Mouse (Mus musculus) inflammation-experienced regulatory T-cells, adult 6 months (primary cell): ENCODE data around the gene Olfr1204. TPM values are rescaled to one million over a fixed set of nuclear protein-coding genes. Genes with fewer than 3 reads are reported as not detected.

ENCODE experiments used
- ATAC-seq: one replicate; pipeline ENCODE4 v1.8.0; 2017
- polyA plus RNA-seq, 3 experiments: library from polyadenylated mRNA; unstranded; fragments of 100-300 nt; shearing (Covaris generic); gene quantifications; one replicate each; pipeline ENCODE4 v1.2.1; 2017

The Olfr1204 gene
- not detected for polyA plus RNA-seq

DNA sequence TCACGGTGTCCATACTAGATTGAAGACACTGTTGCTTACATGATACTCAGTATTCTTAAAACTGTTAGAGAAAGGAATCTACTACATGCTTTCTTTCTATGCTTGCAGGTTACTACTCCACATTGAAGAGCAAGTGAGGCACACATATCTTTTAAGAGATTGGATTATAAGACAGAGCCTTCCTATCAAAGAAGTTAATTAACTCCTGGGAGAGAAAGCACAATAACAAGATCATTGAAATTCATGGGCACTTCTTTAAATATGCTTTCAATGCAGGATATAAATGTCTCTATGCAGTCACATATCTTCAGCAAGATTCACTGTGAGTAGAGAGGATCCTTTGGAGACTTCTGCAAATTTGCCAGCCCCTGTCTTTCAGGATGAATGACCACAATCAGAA is at the start of gene Olfr1204:
Gene Olfr1204 (plus strand): TSS at position 301 of the 400 bp plus-strand sequence.
- ATAC-seq, result no peak

DNA sequence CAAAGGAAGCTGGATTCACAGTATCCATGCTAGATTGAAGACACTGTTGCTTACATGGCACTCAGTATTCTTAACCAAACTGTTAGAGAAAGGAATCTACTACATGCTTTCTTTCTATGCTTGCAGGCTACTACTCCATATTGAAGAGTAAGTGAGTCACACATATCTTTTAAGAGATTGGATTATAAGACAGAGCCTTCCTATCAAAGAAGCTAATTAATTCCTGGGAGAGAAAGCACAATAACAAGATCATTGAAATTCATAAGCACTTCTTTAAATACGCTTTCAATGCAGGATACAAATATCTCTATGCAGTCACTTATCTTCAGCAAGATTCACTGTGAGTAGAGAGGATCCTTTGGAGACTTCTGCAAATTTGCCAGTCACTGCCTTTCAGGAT is 34.9 kb upstream of the Olfr1204 start, which contains the start of gene Olfr1202:
Gene Olfr1202 (plus strand): TSS at position 301 of the 400 bp plus-strand sequence.
- no peak for ATAC-seq

DNA sequence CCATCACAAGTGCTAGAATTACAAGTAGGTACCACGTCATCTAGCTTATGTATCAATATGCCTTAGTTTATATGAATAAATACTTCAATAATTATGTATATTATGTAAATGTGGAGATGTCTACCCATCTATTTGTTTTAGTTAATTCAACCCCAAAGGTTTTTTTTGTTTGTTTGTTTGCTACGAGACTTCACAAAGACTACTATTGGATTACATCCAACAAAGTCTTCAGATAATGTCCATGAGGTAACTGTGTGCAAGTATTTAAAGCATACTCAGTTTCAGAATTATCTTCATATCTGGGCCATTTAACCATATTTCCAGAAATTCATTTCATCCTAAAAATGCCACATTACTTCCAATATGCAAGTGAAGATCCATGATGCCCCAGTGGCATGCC is 19.7 kb upstream of the Olfr1204 start, which contains the start of gene Olfr1205:
Gene Olfr1205 (plus strand): TSS at position 301 of the 400 bp plus-strand sequence.
- no peak for ATAC-seq

DNA sequence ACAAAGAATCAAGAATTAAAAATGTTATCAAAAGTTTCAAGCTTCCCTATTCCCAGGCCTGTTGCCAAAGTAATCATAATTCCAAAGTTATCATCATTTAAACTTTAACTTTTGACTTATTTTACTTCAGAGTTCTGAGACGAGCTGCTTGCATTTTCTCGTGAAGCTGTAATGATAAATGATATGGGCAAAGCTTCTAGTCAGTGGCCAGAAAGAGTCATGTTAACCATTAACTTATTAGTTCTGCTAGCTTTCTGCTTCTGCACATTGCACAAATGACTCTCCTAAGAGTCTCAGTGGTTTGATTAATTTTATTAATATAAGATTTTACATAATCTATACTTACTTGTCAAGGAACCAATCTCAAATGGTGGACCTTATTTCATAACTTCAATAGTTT is 10.6 kb upstream of the Olfr1204 start:
- ATAC-seq, result no peak

DNA sequence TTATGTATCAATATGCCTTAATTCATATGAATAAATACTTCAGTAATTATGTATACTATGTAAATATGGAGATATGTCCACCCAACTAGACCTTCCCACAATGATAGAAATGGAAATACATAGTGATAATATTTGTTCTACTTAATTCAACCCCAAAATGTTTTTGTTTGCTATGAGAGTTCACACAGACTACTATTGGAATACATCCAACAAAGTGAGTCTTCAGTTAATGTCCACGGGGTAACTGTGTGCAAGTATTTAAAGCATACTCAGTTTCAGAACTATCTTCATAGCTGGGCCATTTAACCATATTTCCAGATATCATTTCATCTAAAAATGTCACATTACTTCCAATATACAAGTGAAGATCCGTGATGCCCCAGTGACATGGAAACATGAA is 13.8 kb downstream of the Olfr1204 start, which contains the start of gene Olfr1206:
Gene Olfr1206 (plus strand): TSS at position 301 of the 400 bp plus-strand sequence.
- no peak for ATAC-seq

DNA sequence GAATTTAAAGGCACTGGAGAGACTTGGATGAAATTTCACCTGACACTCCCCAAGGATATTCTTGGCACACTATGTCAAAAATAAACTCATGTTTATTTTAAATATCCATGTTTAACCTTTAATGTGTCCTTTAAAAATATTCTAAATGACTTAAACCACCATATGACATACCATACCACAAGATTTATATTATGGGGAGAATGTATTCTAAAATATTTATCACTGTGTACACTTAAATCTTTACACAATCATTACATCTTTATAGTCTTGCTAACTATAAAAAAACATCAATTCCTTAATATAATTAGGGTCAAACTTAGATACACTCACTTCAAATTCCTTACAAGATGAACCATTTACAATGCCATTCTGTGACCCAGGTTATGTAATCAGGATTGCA is 53.1 kb downstream of the Olfr1204 start, which contains the start of gene Olfr1208:
Gene Olfr1208 (minus strand): TSS at position 101 of the 400 bp plus-strand sequence.
- ATAC-seq, result no peak

Other genes with a start within 250 kb of the Olfr1204 start
- gene Olfr1191-ps1, start 208.8 kb upstream of the Olfr1204 start, polyA plus RNA-seq, result not detected
- gene Olfr1192-ps1, start 200.8 kb upstream of the Olfr1204 start, polyA plus RNA-seq, result under 1 TPM in 1 of 3 experiments, not detected in 2; 0.08 TPM
- gene Olfr1193, start 173.7 kb upstream of the Olfr1204 start, polyA plus RNA-seq, result not detected
- gene Olfr1195, start 160.1 kb upstream of the Olfr1204 start, polyA plus RNA-seq, result under 1 TPM in 1 of 3 experiments, not detected in 2; 0.14 TPM
- gene Olfr1196, start 144.7 kb upstream of the Olfr1204 start, polyA plus RNA-seq, result not detected
- gene Olfr1197, start 116.9 kb upstream of the Olfr1204 start, polyA plus RNA-seq, result not detected
- gene Olfr1198, start 97.9 kb upstream of the Olfr1204 start, polyA plus RNA-seq, result not detected
- gene Olfr1199, start 88.8 kb upstream of the Olfr1204 start, polyA plus RNA-seq, result not detected
- gene Olfr1200, start 78.8 kb upstream of the Olfr1204 start, polyA plus RNA-seq, result not detected
- gene Olfr1201, start 56.3 kb upstream of the Olfr1204 start, polyA plus RNA-seq, result not detected
- gene Olfr1202, start 34.8 kb upstream of the Olfr1204 start, polyA plus RNA-seq, result not detected
- gene Olfr1205, start 19.6 kb upstream of the Olfr1204 start, polyA plus RNA-seq, result not detected
- under 1 TPM in 1 of 3 experiments, not detected in 2; 0.62 TPM for gene Olfr1206, start 13.9 kb downstream of the Olfr1204 start, polyA plus RNA-seq
- not detected for gene Olfr1208, start 53.0 kb downstream of the Olfr1204 start, polyA plus RNA-seq
- not detected for gene Olfr1209, start 65.9 kb downstream of the Olfr1204 start, polyA plus RNA-seq
- gene Olfr1211, start 88.8 kb downstream of the Olfr1204 start, polyA plus RNA-seq, result not detected
- gene Olfr1212, start 104.7 kb downstream of the Olfr1204 start, polyA plus RNA-seq, result not detected
- not detected for gene Gm13762, start 131.0 kb downstream of the Olfr1204 start, polyA plus RNA-seq
- gene Olfr1214, start 143.4 kb downstream of the Olfr1204 start, polyA plus RNA-seq, result not detected
- not detected for gene Olfr1215, start 157.7 kb downstream of the Olfr1204 start, polyA plus RNA-seq
- not detected for gene Olfr1216, start 169.0 kb downstream of the Olfr1204 start, polyA plus RNA-seq
- gene Olfr1217, start 182.8 kb downstream of the Olfr1204 start, polyA plus RNA-seq, result not detected
- not detected for gene Olfr1218, start 211.9 kb downstream of the Olfr1204 start, polyA plus RNA-seq
- gene Olfr1219, start 234.2 kb downstream of the Olfr1204 start, polyA plus RNA-seq, result not detected